Mouse (Mus musculus): ENCODE results near the gene Zfp385b. TPM values are rescaled to one million over a fixed set of nuclear protein-coding genes. Genes with fewer than 3 reads are reported as not detected.

Gene Zfp385b
- polyA plus RNA-seq, 1 experiment from 2014 or later, result 4.7 TPM

- 93% methylated on average over 4 of the region's 4 CpGs for WGBS
Measured at GRCm38 (mm10) chr2:77801430-77801829, 18.0 kb downstream of the Zfp385b start.

GRCm38 (mm10) chr2:77801009-77801408, 18.4 kb downstream of the Zfp385b start:
- Histone ChIP-seq H3K9ac (ENCODE audit: low read length) (no peak overlapping the region), H3K4me2 (ENCODE audit: low read length) (no peak overlapping the region), H3K4me3 (ENCODE audit: low read depth, low read length) (no peak overlapping the region), H3K27me3 (replicated peaks; ENCODE audit: control insufficient read depth, insufficient read depth, low read length) (no peaks in the 10 kb centered on the region), H3K4me1 (ENCODE audit: control insufficient read depth, insufficient read depth, low read length) (no peaks in the 10 kb centered on the region), H3K27ac (ENCODE audit: low read depth, low read length) (no peak overlapping the region), H3K36me3 (ENCODE audit: control insufficient read depth, insufficient read depth, low read length) (no peaks in the 10 kb centered on the region), H3K9me3 (replicated peaks; ENCODE audit: control insufficient read depth, low read length) (no peaks in the 10 kb centered on the region)
- DNase-seq (ENCODE audit: low spot score) (no peak), ATAC-seq (no peak)
- 87% methylated on average over 5 of the region's 5 CpGs for WGBS

More at GRCm38 (mm10) chr2:77801430-77801829, 18.0 kb downstream of the Zfp385b start:
- Histone ChIP-seq H3K27me3 (replicated peaks; ENCODE audit: control insufficient read depth, insufficient read depth, low read length) (no peaks in the 10 kb centered on the region), H3K9me3 (replicated peaks; ENCODE audit: control insufficient read depth, low read length) (no peaks in the 10 kb centered on the region), H3K4me1 (ENCODE audit: control insufficient read depth, insufficient read depth, low read length) (no peaks in the 10 kb centered on the region), H3K4me2 (ENCODE audit: low read length) (no peak overlapping the region), H3K36me3 (ENCODE audit: control insufficient read depth, insufficient read depth, low read length) (no peaks in the 10 kb centered on the region), H3K9ac (ENCODE audit: low read length) (no peak overlapping the region), H3K27ac (ENCODE audit: low read depth, low read length) (no peak overlapping the region), H3K4me3 (ENCODE audit: low read depth, low read length) (no peak overlapping the region)
- DNase-seq (ENCODE audit: low spot score), result no peak
- ATAC-seq, result no peak

- DNase-seq (ENCODE audit: low spot score), result no peak
- no peak overlapping the region for H3K9ac ChIP-seq (ENCODE audit: low read length)
- no peak overlapping the region for H3K4me3 ChIP-seq (ENCODE audit: low read depth, low read length)
- H3K9me3 ChIP-seq (replicated peaks; ENCODE audit: control insufficient read depth, low read length), result no peaks in the 10 kb centered on the region
- 82% methylated on average over 5 of the region's 5 CpGs for WGBS
- H3K4me2 ChIP-seq (ENCODE audit: low read length), result no peak overlapping the region
- no peaks in the 10 kb centered on the region for H3K4me1 ChIP-seq (ENCODE audit: control insufficient read depth, insufficient read depth, low read length)
- H3K36me3 ChIP-seq (ENCODE audit: control insufficient read depth, insufficient read depth, low read length), result no peaks in the 10 kb centered on the region
- no peak overlapping the region for H3K27ac ChIP-seq (ENCODE audit: low read depth, low read length)
- H3K27me3 ChIP-seq (replicated peaks; ENCODE audit: control insufficient read depth, insufficient read depth, low read length), result no peaks in the 10 kb centered on the region
- no peak for ATAC-seq
Measured at GRCm38 (mm10) chr2:77797233-77797632, 22.2 kb downstream of the Zfp385b start.

- Histone ChIP-seq H3K27ac (ENCODE audit: low read depth, low read length) (no peak overlapping the region), H3K4me1 (ENCODE audit: control insufficient read depth, insufficient read depth, low read length) (no peaks in the 10 kb centered on the region), H3K4me3 (ENCODE audit: low read depth, low read length) (no peak overlapping the region), H3K9ac (ENCODE audit: low read length) (no peak overlapping the region), H3K4me2 (ENCODE audit: low read length) (no peak overlapping the region), H3K27me3 (replicated peaks; ENCODE audit: control insufficient read depth, insufficient read depth, low read length) (no peaks in the 10 kb centered on the region), H3K36me3 (ENCODE audit: control insufficient read depth, insufficient read depth, low read length) (no peaks in the 10 kb centered on the region), H3K9me3 (replicated peaks; ENCODE audit: control insufficient read depth, low read length) (no peaks in the 10 kb centered on the region)
- ATAC-seq (no peak), DNase-seq (ENCODE audit: low spot score) (peak; percentile 33)
- whole genome bisulfite sequencing, result 70% methylated on average over 8 of the region's 8 CpGs
Measured at GRCm38 (mm10) chr2:77795859-77796552, 23.4 kb downstream of the Zfp385b start.

GRCm38 (mm10) chr2:77790846-77791245, 28.6 kb downstream of the Zfp385b start:
- H3K4me1 ChIP-seq (ENCODE audit: control insufficient read depth, insufficient read depth, low read length), result no peaks in the 10 kb centered on the region
- H3K27me3 ChIP-seq (replicated peaks; ENCODE audit: control insufficient read depth, insufficient read depth, low read length), result no peaks in the 10 kb centered on the region
- no peak overlapping the region for H3K9ac ChIP-seq (ENCODE audit: low read length)
- no peak overlapping the region for H3K27ac ChIP-seq (ENCODE audit: low read depth, low read length)
- H3K4me2 ChIP-seq (ENCODE audit: low read length), result no peak overlapping the region
- no peaks in the 10 kb centered on the region for H3K9me3 ChIP-seq (replicated peaks; ENCODE audit: control insufficient read depth, low read length)
- DNase-seq (ENCODE audit: low spot score) (no peak), ATAC-seq (no peak)
- H3K36me3 ChIP-seq (ENCODE audit: control insufficient read depth, insufficient read depth, low read length), result no peaks in the 10 kb centered on the region
- no peak overlapping the region for H3K4me3 ChIP-seq (ENCODE audit: low read depth, low read length)
- WGBS, result 89% methylated on average over 4 of the region's 4 CpGs

- DNase-seq (ENCODE audit: low spot score) (no peak), ATAC-seq (no peak)
- Histone ChIP-seq H3K4me1 (ENCODE audit: control insufficient read depth, insufficient read depth, low read length) (no peaks in the 10 kb centered on the region), H3K4me2 (ENCODE audit: low read length) (no peak overlapping the region), H3K36me3 (ENCODE audit: control insufficient read depth, insufficient read depth, low read length) (no peaks in the 10 kb centered on the region), H3K9me3 (replicated peaks; ENCODE audit: control insufficient read depth, low read length) (no peaks in the 10 kb centered on the region), H3K27me3 (replicated peaks; ENCODE audit: control insufficient read depth, insufficient read depth, low read length) (no peaks in the 10 kb centered on the region), H3K4me3 (ENCODE audit: low read depth, low read length) (no peak overlapping the region), H3K27ac (ENCODE audit: low read depth, low read length) (no peak overlapping the region), H3K9ac (ENCODE audit: low read length) (no peak overlapping the region)
- 81% methylated on average over 9 of the region's 9 CpGs for WGBS
Measured at GRCm38 (mm10) chr2:77790295-77790694, 29.1 kb downstream of the Zfp385b start.

GRCm38 (mm10) chr2:77781390-77781789, 38.0 kb downstream of the Zfp385b start:
- 90% methylated on average over 7 of the region's 7 CpGs for WGBS
- H3K9ac ChIP-seq (ENCODE audit: low read length), result no peak overlapping the region
- DNase-seq (ENCODE audit: low spot score) (no peak), ATAC-seq (no peak)
- H3K4me2 ChIP-seq (ENCODE audit: low read length), result no peak overlapping the region
- no peaks in the 10 kb centered on the region for H3K9me3 ChIP-seq (replicated peaks; ENCODE audit: control insufficient read depth, low read length)
- H3K36me3 ChIP-seq (ENCODE audit: control insufficient read depth, insufficient read depth, low read length), result no peaks in the 10 kb centered on the region
- H3K27me3 ChIP-seq (replicated peaks; ENCODE audit: control insufficient read depth, insufficient read depth, low read length), result no peaks in the 10 kb centered on the region
- no peaks in the 10 kb centered on the region for H3K4me1 ChIP-seq (ENCODE audit: control insufficient read depth, insufficient read depth, low read length)
- no peak overlapping the region for H3K4me3 ChIP-seq (ENCODE audit: low read depth, low read length)
- H3K27ac ChIP-seq (ENCODE audit: low read depth, low read length), result no peak overlapping the region

- no peaks in the 10 kb centered on the region for H3K27me3 ChIP-seq (replicated peaks; ENCODE audit: control insufficient read depth, insufficient read depth, low read length)
- ATAC-seq, result peak; percentile 58; the same call in 1 of the 2 replicates
- no peaks in the 10 kb centered on the region for H3K4me1 ChIP-seq (ENCODE audit: control insufficient read depth, insufficient read depth, low read length)
- H3K27ac ChIP-seq (ENCODE audit: low read depth, low read length), result no peak overlapping the region
- no peaks in the 10 kb centered on the region for H3K9me3 ChIP-seq (replicated peaks; ENCODE audit: control insufficient read depth, low read length)
- DNase-seq (ENCODE audit: low spot score), result peak; percentile 30
- no peak overlapping the region for H3K4me2 ChIP-seq (ENCODE audit: low read length)
- H3K4me3 ChIP-seq (ENCODE audit: low read depth, low read length), result no peak overlapping the region
- H3K9ac ChIP-seq (ENCODE audit: low read length), result no peak overlapping the region
- H3K36me3 ChIP-seq (ENCODE audit: control insufficient read depth, insufficient read depth, low read length), result no peaks in the 10 kb centered on the region
- WGBS, result 11% methylated on average over 6 of the region's 6 CpGs
Measured at GRCm38 (mm10) chr2:77777781-77778180, 41.7 kb downstream of the Zfp385b start.

- Histone ChIP-seq H3K36me3 (ENCODE audit: control insufficient read depth, insufficient read depth, low read length) (no peaks in the 10 kb centered on the region), H3K27me3 (replicated peaks; ENCODE audit: control insufficient read depth, insufficient read depth, low read length) (no peaks in the 10 kb centered on the region), H3K4me3 (ENCODE audit: low read depth, low read length) (no peak overlapping the region), H3K4me2 (ENCODE audit: low read length) (no peak overlapping the region), H3K27ac (ENCODE audit: low read depth, low read length) (no peak overlapping the region), H3K9ac (ENCODE audit: low read length) (no peak overlapping the region), H3K4me1 (ENCODE audit: control insufficient read depth, insufficient read depth, low read length) (no peaks in the 10 kb centered on the region), H3K9me3 (replicated peaks; ENCODE audit: control insufficient read depth, low read length) (no peaks in the 10 kb centered on the region)
- WGBS, result 11% methylated on average over 10 of the region's 10 CpGs
- no peak for DNase-seq (ENCODE audit: low spot score)
- peak; percentile 34; the same call in 1 of the 2 replicates for ATAC-seq
Measured at GRCm38 (mm10) chr2:77777047-77777686, 42.3 kb downstream of the Zfp385b start.

Data from forebrain, embryonic 14.5 days (tissue).